Mouse (Mus musculus): ENCODE results near the gene Cstf1. TPM values are rescaled to one million over a fixed set of nuclear protein-coding genes. Genes with fewer than 3 reads are reported as not detected.

Gene Cstf1
- 10 to 100 TPM; 15.8 to 22.2 TPM for total RNA-seq (2021)
- long read RNA-seq, experiment 1, transcript Cstf1-201 (6 exons, 3,451 nt): major isoform, 33 of 39 reads
- long read RNA-seq, experiment 1, partial matches to known transcripts: 4 of 39 reads
- long read RNA-seq, experiment 1, other reads (novel, unspliced or antisense): 2 of 39 reads
- long read RNA-seq, experiment 2, transcript Cstf1-201 (6 exons, 3,451 nt): major isoform, 12 of 16 reads
- long read RNA-seq, experiment 2, partial matches to known transcripts: 0 of 16 reads
- long read RNA-seq, experiment 2, other reads (novel, unspliced or antisense): 4 of 16 reads

DNA sequence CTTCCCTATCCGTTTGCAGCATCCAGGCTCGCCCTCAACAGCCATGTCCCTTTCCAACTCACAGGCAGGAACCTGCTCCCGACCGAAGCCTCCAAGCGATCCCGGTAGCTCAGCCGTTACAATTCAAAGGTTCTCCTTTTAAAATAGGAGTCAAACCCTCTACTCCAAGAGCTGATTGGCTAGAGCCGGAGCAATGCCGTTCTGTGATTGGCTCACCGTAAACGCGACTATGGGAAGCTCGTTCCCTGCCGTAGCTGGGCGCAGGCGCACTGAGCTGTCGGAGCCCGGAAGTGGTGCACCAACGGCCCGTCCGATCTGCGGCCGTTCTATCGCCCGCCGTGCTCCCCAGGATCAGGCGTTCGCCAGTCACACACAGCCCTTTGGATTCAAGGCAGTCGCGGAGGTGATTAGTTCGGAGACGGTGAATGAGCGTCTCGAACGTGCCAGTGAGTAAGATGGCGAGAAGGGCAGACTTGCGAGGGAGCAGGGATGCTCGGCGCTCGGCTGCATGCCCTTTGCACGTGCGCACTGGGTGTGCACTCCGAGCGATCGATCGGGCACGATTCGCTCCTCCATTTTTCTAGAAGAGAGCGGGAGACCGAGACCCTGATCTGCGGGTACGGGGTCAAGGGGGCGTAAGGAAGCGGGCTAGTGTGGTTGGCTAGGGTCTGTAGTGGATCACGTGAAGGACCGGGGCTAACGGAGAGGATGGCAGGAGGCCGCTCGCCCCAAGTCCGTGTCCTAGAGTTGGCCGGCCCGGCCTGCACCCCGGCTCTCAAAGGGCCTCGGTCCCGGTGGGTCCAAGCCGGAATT, at the start of gene Cstf1, which contains the start of gene Aurka:
Gene Cstf1 (plus strand): TSS at position 271 of the 813 bp plus-strand sequence.
Gene Aurka (minus strand): TSS at position 125 of the 813 bp plus-strand sequence.
- peak; percentile 93 for DNase-seq

DNA sequence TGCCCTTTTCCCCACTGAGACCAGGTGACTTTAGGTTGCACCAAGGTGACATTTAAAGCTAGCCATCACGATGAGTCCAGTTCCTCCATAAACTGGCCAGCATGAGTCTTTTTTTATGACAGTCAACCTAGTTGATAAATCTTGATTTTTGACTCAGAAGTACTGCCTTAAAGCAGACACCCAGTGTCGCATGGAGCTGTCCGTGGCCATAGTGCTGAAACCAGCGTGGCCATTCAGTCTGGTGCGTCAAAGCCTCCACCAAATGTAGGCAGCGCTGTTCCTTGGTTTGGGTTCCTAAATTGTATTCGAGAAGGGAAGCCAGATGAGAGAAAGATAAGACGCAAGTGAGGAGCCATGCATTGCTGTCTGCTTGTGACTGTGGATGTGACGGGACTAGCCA, 49.6 kb upstream of the Cstf1 start:
- DNase-seq: peak; percentile 69

DNA sequence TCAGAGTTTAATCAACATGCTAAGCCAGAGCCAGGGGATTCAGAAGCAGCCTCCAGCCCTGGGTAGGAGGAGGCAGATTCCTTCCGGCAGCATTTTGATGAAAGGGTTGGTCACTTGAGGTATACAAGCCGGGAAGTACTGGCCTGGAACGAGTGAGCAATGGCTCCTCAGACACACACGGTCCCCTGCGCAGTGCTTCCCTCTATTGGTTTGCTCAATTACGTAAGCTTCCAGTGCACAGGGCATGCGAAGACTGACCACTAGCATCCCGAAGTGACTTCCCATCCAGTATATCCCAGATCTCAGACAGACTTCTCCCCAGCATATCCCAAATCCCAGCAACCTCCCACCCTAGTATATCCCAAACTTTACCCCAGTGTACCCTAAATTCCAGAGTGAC, 42.2 kb upstream of the Cstf1 start:
- DNase-seq: no peak

DNA sequence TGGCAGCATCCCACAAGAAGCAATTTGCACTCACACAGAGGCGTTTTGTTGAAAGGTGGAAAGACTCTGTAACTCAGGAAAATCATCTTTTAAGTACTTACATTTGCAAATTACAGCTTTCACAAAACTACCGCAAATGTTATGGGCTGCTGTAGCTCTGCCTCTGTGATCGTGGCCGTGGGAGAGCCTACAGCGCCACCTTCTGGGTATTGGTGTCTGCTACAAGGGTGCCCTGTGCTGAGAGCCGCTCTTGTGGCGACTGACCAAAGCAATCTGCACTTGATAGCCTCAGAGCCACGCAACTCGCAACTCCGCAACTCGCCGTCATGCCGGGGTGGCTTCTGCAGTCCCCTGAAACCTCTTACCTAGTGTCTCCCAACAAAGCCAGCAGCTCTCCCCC, 41.3 kb upstream of the Cstf1 start:
- DNase-seq: peak; percentile 43

DNA sequence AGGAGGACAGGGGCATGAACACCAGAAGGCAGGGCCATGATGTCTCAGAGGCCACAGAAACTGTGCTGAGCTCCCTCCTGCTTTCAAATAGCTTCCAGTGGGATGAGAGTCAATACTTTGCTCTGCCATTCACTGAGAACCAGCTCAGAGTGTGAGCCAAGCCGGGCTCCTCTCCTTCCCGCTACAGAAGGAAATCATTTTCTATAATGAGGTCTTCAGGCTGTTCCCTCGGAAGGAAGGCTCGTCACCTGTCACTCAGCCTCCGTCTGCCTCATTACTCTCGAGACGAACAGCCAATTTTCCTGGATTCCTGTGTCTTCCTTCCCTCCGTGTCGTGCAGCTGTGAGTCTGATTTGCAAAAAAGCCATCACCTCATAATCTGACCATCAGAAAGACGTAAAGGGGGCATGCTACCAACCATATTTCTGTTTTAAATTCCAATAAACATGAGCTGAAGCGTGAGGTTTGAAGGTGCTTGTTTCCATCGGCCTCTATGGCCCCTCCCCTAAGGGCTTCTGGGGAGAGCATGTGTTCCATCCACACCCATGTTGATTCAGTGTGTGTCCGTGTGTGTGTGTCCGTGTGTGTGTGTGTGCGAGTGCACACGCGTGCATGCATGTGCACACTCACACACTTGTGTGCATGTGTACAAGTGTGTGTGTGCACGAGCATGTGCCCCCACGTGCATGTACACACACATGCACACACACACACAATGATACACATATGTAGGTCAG, 32.1 kb upstream of the Cstf1 start:
- no peak for DNase-seq

GRCm38 (mm10) chr2:172340936-172341335, 29.5 kb upstream of the Cstf1 start:
- DNase-seq: no peak

DNA sequence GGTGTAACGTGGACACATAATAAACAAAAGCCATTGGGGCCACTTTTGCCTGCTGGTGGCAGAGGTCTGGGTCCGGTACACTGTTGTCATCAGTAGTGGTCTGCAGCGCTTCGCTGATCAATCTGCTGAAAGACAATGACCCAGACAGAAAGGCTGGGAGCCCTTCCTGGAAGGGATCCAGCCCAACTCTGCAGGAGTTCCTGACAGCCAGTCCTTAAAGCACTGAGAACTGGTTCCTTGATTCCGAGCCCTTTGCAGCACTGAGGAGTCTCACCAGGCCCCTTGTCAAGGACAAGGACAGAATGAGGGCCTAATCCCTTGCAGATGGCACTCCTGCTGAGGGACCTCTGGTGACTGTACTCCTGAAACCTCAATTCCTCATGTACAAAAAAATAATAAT, 28.9 kb upstream of the Cstf1 start:
- DNase-seq: no peak

DNA sequence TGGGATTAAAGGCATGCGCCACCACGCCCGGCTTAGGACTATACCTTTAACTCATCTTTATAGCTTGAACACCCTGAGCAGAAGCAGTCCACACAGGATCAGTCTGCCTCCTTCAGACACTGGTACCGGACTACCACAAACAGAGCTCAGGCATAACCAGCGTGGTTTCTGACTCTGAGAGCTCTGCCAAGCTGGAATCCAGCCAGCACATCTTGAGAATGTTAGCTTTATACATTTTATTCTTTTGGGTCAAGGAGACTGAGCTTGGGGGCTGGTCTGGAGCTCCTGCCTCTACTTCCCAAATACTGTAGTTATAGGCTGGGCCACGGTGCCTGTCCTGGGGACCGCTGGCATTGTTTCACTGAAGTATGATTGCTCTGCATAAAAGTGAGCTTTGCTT, 26.7 kb upstream of the Cstf1 start:
- no peak for DNase-seq

DNA sequence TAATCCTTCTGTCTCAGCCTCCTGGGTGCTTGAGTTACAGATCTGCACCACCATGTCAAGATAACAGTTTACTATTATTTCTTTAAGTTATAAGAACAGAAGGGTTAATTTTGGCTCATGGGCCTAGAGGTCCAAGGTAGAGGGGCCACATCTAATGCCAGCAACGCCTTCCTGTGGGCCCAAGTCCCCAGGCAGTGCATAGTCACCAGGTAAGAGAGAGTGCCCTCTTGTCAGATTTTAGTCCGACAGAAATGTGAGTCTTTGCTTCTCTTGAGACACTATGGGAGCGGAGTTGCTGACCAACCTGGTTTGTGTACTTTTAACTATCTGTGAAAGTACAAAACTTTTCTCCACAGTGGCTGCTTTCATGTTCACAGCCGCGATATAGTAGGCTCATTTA, 25.8 kb upstream of the Cstf1 start:
- no peak for DNase-seq

DNA sequence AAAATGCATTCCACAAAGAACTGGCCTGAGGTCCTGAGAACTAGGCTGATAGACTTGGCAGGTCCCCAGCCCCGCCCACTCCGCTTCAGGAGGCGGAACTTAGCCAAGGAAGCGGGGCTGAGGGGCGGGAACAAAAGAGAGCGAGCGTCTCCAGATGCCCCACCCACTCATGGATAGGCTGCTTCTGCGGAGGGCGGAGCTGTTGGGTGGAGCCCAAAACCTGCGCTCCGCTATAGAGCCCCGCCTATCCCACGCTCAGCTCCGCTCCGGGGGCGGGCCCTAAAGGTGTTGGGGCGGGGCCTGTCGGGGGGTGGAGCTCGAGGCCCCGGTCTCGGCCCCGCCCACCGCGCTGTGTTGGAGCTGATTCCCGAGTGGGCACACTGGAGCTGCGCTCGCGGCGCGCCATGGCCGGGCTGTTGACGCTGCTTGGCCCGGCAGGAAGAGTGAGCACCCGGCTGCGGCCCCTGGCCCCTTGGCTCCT, 25.2 kb upstream of the Cstf1 start, which contains the start of gene Fam210b:
Gene Fam210b (plus strand): TSS at position 308 of the 481 bp plus-strand sequence.
- peak; percentile 90 for DNase-seq

- DNase-seq: no peak
Observed at GRCm38 (mm10) chr2:172346034-172346929, 24.2 kb upstream of the Cstf1 start.

GRCm38 (mm10) chr2:172346933-172347611, 23.4 kb upstream of the Cstf1 start:
- DNase-seq: no peak

GRCm38 (mm10) chr2:172348297-172348950, 22.1 kb upstream of the Cstf1 start:
- no peak for DNase-seq

DNA sequence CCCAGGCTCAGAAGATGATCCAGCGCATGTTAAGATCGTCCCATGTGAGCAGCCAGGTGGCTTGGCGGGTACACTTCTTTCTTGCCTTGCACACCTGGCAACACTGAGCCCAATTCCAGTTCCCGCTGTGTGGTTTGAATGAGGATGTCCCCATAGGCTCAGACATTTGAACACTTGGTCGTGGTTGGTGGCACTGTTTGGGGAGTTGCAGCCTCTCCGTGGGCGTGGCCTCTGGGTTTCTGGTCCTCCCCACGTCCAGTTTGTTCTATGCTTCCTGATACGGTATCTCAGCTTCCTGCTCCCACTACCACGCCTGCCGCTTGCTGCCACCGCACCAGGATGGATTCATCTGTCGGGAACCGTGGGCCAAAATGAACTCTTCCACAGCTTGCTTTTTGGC, 20.7 kb upstream of the Cstf1 start:
- no peak for DNase-seq

DNA sequence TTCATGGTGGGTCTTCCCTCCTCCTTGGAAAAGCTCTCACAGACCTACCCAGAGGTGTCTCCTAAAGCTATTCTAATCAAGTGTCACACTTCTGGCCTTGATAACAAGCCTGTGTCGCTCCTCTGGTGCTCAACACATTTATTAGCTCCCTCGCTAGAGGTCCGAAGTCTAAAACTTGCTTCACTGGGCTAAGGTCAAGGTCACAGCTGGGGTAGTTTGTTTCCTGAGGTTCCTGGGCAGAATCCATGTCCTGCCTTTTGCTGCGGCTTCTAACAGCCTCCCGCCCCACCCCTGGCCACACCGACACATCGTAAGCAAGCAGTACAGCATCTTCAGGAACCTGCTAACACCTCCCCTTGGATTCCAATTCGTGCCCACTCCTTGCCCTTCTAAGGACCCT, 19.7 kb upstream of the Cstf1 start:
- no peak for DNase-seq

GRCm38 (mm10) chr2:172353218-172353617, 17.3 kb upstream of the Cstf1 start:
- DNase-seq: no peak

DNA sequence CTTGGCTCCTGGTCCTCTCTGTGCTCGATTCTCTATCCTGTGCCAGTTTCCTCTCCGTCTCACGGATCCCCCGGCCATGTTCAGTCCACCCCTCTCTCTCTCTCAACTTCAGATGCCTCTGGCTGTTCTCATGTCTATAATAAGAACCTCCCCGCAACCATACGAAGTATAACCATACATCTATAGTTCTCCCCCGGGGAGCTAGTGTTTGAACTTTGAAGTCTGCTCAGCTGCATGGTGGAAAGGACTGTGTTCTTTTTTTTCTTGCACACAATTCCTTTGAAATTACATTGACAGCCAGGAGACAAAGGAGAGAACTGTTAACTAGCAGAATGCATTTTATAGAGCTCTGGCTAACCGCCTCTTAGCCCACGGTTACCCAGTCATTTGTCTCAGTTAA, 15.7 kb upstream of the Cstf1 start:
- DNase-seq: no peak

GRCm38 (mm10) chr2:172355833-172356232, 14.6 kb upstream of the Cstf1 start:
- no peak for DNase-seq

DNA sequence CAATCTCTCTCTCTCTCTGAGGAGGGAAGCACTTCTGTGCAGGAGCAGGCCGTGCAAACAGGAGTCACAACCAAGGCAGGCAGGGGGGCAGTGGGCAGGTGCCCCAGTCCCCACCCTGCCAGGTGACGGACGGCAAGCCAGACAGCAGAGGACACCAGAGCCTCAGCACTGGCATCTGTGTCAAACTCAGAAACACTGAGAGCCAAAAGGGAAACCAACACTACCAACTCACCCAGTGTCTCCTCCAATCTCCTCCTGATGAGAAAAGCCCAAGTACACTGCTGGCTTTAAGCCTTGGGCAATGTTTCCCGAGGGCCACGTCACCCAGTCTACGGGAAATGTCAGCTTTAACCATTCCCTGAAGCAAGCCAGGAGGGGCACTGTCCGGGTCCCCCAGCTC, 7.3 kb upstream of the Cstf1 start:
- DNase-seq: no peak

GRCm38 (mm10) chr2:172371258-172371657, 777 bp downstream of the Cstf1 start:
- DNase-seq: no peak

Measured in gastrocnemius, postnatal 10 days (tissue).